Mouse (Mus musculus) liver, adult 2 months (tissue): ENCODE measurements at regions not wholly inside any gene's neighbourhood (a gene's known extent, or its start where the extent isn't known, plus 50 kb on each side); places are given as distances from the start of the nearest gene placed in this dataset.

Source experiments
- DNase-seq: peaks from one replicate; pipeline ENCODE4 v3.0.0-alpha.2; 2011; ENCODE audit warnings: low read depth, low spot score; ENCODE audit errors: extremely low read depth
- H3K27ac ChIP-seq: fragments of 200-500 bp; replicated peaks from 2 replicates; pipeline ENCODE4 v1.5.1; 2012; ENCODE audit warnings: low read depth, mild to moderate bottlenecking, control low read depth, inconsistent platforms, low read length; ENCODE audit not compliant: insufficient read depth
- H3K27me3 ChIP-seq: fragments of 200-500 bp; 2 replicates; pipeline ENCODE4 v1.6.1; 2012; ENCODE audit warnings: mild to moderate bottlenecking, moderate library complexity, low read length, inconsistent platforms; ENCODE audit not compliant: control insufficient read depth, insufficient read depth
- H3K36me3 ChIP-seq: fragments of 200-500 bp; 2 replicates; pipeline ENCODE4 v1.6.1; 2012; ENCODE audit warnings: low read length, inconsistent platforms; ENCODE audit not compliant: control insufficient read depth, insufficient read depth
- H3K4me1 ChIP-seq: fragments of 200-500 bp; 2 replicates; pipeline ENCODE4 v1.6.1; 2011; ENCODE audit warnings: low read length; ENCODE audit not compliant: control insufficient read depth, insufficient read depth
- H3K4me3 ChIP-seq: fragments of 200-500 bp; 2 replicates; pipeline ENCODE4 v1.5.1; 2011; ENCODE audit warnings: low read depth, mild to moderate bottlenecking, control low read depth, low read length, moderate library complexity; ENCODE audit not compliant: insufficient read depth
- H3K79me2 ChIP-seq: fragments of 200-500 bp; 2 replicates; pipeline ENCODE4 v1.6.1; 2012; ENCODE audit warnings: inconsistent platforms, mild to moderate bottlenecking, low read length, moderate library complexity; ENCODE audit not compliant: control insufficient read depth, insufficient read depth
- H3K9ac ChIP-seq: fragments of 200-500 bp; 2 replicates; pipeline ENCODE4 v1.6.1; 2012; ENCODE audit warnings: low read depth, mild to moderate bottlenecking, control low read depth, inconsistent platforms, low read length
- CTCF ChIP-seq: fragments of 200-500 bp; IDR thresholded peaks from 2 replicates; pipeline ENCODE4 v1.5.1; 2011; ENCODE audit warnings: low read depth, low read length, control low read depth
- POLR2A ChIP-seq: fragments of 200-500 bp; IDR thresholded peaks from 2 replicates; pipeline ENCODE4 v1.6.1; 2011; ENCODE audit warnings: low read length, control low read depth; ENCODE audit not compliant: insufficient read depth; ENCODE audit errors: extremely low read depth
- WGBS: fragments of 180-500 bp; shearing (Covaris S2); methylation state at CpG from one replicate; pipeline ENCODE4 v1.1.7; 2018; 5-methylcytosine and 5-hydroxymethylcytosine counted together

DNA sequence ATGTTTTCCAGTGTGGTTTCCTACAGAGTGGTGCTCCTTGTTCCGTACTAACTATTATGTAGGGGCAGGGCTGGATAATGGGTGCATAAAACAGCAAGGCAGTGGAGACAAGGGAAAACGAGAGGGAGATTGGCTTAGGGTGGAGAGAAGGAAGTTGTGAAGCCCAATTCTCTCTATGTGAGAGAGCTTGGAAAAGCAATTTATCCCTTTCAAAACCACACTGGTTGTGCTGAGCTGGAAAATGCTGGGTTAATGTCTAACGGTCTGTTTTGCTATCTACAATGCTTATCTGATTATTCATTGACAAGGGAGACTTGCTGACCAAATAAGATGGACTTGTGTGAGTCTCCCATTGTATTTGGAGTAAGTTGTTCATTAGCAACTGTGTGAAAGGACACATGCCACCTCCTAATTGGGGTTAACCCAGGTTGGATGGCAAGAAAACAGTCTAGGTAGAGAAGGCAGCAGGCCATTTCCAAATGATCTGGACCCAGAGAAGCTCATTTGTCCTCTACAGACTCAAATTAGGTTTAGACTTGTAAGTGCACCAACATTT, 234.9 kb upstream of the Nr5a2 start:
- WGBS, result 49% methylated on average over 3 of the region's 3 CpGs

GRCm38 (mm10) chr1:137178231-137178630, 218.0 kb upstream of the Nr5a2 start:
- no peak for DNase-seq
- 95% methylated on average over 4 of the region's 4 CpGs for WGBS
- H3K79me2 ChIP-seq, result no peaks in the 10 kb centered on the region
- no peak overlapping the region for H3K9ac ChIP-seq
- no peaks in the 10 kb centered on the region for H3K4me1 ChIP-seq
- no peak for TF ChIP-seq POLR2A
- TF ChIP-seq CTCF, result no peak
- H3K27ac ChIP-seq, result no peak overlapping the region
- no peak overlapping the region for H3K4me3 ChIP-seq
- H3K36me3 ChIP-seq, result no peaks in the 10 kb centered on the region
- no peaks in the 10 kb centered on the region for H3K27me3 ChIP-seq

More for the DNA sequence above, 234.9 kb upstream of the Nr5a2 start:
- Histone ChIP-seq H3K9ac (no peak overlapping the region), H3K36me3 (no peaks in the 10 kb centered on the region), H3K4me3 (no peak overlapping the region), H3K27me3 (no peaks in the 10 kb centered on the region), H3K4me1 (no peaks in the 10 kb centered on the region; the same call in 1 of the 2 replicates), H3K27ac (no peak overlapping the region), H3K79me2 (no peaks in the 10 kb centered on the region)
- peak; percentile 59 for DNase-seq
- TF ChIP-seq CTCF (no peak), POLR2A (no peak)

- Histone ChIP-seq H3K4me1 (peaks cover 5% of the 10 kb centered on the region), H3K36me3 (no peaks in the 10 kb centered on the region), H3K27me3 (no peaks in the 10 kb centered on the region), H3K79me2 (no peaks in the 10 kb centered on the region), H3K27ac (no peak overlapping the region), H3K9ac (no peak overlapping the region), H3K4me3 (no peak overlapping the region)
- 93% methylated on average over 15 of the region's 15 CpGs for WGBS
- TF ChIP-seq POLR2A (no peak), CTCF (no peak)
- DNase-seq, result no peak
Observed at GRCm38 (mm10) chr1:137176696-137177095, 216.4 kb upstream of the Nr5a2 start.

GRCm38 (mm10) chr1:137174081-137174480, 213.8 kb upstream of the Nr5a2 start:
- Histone ChIP-seq H3K79me2 (no peaks in the 10 kb centered on the region), H3K4me1 (peaks cover 12% of the 10 kb centered on the region), H3K4me3 (no peak overlapping the region), H3K9ac (no peak overlapping the region), H3K27me3 (no peaks in the 10 kb centered on the region), H3K36me3 (no peaks in the 10 kb centered on the region), H3K27ac (no peak overlapping the region)
- TF ChIP-seq POLR2A (no peak), CTCF (no peak)
- WGBS, result 81% methylated on average over 5 of the region's 5 CpGs
- no peak for DNase-seq

- WGBS, result 29% methylated on average over 6 of the region's 6 CpGs
- H3K27ac ChIP-seq, result no peak overlapping the region
- no peaks in the 10 kb centered on the region for H3K36me3 ChIP-seq
- H3K4me1 ChIP-seq, result peaks cover 12% of the 10 kb centered on the region
- no peak overlapping the region for H3K4me3 ChIP-seq
- no peaks in the 10 kb centered on the region for H3K79me2 ChIP-seq
- TF ChIP-seq CTCF (no peak), POLR2A (no peak)
- H3K9ac ChIP-seq, result no peak overlapping the region
- H3K27me3 ChIP-seq, result no peaks in the 10 kb centered on the region
- peak; percentile 96 for DNase-seq
Observed at GRCm38 (mm10) chr1:137172128-137172527, 211.9 kb upstream of the Nr5a2 start.

DNA sequence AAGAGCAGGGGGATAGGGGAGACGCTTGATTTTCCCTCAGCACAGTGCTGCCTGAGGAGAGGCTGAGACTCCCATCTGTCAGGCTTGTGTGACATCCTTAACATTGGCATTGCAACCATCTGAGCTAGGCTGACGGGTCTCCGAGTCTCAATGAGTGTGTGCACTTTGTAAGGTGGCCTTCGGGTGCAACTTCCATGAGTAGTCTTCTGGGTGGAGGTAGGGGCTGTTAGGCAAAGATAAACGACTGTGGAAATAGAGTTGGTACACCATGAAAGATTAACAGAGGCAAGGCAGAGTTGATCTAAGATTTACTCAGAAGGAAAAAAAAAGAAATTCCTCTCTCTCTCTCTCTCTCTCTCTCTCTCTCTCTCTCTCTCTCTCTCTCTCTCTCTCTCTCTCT, 211.2 kb upstream of the Nr5a2 start:
- TF ChIP-seq POLR2A, result no peak
- TF ChIP-seq CTCF, result no peak
- Histone ChIP-seq H3K36me3 (no peaks in the 10 kb centered on the region), H3K4me1 (peaks cover 12% of the 10 kb centered on the region), H3K9ac (no peak overlapping the region), H3K27me3 (no peaks in the 10 kb centered on the region), H3K27ac (no peak overlapping the region), H3K79me2 (no peaks in the 10 kb centered on the region), H3K4me3 (no peak overlapping the region)
- DNase-seq, result no peak
- 49% methylated on average over 5 of the region's 5 CpGs for WGBS
